Mouse (Mus musculus): ENCODE measurements around the gene Hmgcr.

Hmgcr gene

GRCm38 (mm10) chr13:96670406-96671077 is at the start of gene Hmgcr:
TSS of gene Hmgcr (minus strand) at chr13:96670936.
- DNase-seq (ENCODE audit: low read depth, low spot score), result peak; percentile 98

GRCm38 (mm10) chr13:96720003-96720402 is 49.3 kb upstream of the Hmgcr start:
- DNase-seq (ENCODE audit: low read depth, low spot score), result no peak

- DNase-seq (ENCODE audit: low read depth, low spot score), result no peak
Observed at GRCm38 (mm10) chr13:96717821-96718220, 47.1 kb upstream of the Hmgcr start.

DNA sequence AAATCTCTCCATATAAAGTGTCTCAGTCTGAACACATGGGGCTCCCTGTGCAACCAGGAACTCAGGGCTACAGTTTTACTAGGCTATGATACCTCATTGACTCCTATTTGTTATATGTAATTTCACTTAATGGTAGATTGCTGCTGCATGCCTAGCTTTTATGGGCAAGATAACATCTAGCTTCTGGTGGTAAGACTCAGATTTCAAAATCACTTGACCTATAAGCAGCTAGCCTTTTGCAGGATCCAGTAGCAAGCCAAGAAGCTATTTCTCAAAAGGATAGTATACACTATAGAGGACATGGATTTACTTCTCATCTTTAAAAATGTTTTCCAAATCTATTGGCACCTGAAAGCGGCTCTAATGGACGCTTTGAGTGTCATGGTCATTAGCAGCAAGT is 45.6 kb upstream of the Hmgcr start:
- DNase-seq (ENCODE audit: low read depth, low spot score), result no peak

DNA sequence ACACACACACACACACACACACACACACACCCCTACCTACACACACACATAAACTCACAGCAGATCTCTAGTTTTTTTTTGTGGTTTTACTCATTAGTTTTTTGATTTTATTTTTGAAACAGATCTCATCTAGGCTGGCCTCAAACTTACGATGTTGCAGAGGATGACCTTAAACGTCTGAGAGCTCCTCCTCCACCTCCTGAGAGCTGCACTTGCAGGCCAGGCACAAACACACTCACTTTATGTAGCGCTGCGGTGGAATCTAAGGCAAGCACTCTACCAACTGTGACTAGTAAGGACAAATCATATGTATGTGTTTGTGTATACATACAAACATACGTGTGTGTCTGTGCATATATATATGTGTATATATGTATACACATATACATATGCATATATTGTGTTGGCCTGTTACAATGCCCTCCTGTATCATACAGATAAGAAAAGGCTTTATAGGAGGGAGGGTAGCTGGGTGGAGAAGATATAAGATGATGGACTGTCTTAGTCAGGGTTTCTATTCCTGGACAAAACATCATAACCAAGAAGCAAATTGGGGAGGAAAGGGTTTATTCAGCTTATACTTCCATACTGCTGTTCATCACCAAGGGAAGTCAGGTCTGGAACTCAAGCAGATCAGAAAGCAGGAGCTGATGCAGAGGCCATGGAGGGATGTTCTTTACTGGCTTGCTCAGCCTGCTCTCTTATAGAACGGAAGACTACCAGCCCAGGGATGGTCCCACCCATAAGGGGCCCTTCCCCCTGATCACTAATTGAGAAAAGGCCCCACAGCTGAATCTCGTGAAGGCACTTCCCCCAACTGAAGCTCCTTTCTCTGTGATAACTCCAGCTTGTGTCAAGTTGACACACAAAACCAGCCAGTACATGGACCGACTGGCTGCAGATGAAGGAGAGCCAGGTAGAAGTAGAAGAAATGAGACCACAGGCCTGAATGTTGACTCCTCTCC is 38.8 kb upstream of the Hmgcr start:
- DNase-seq (ENCODE audit: low read depth, low spot score), result no peak

DNA sequence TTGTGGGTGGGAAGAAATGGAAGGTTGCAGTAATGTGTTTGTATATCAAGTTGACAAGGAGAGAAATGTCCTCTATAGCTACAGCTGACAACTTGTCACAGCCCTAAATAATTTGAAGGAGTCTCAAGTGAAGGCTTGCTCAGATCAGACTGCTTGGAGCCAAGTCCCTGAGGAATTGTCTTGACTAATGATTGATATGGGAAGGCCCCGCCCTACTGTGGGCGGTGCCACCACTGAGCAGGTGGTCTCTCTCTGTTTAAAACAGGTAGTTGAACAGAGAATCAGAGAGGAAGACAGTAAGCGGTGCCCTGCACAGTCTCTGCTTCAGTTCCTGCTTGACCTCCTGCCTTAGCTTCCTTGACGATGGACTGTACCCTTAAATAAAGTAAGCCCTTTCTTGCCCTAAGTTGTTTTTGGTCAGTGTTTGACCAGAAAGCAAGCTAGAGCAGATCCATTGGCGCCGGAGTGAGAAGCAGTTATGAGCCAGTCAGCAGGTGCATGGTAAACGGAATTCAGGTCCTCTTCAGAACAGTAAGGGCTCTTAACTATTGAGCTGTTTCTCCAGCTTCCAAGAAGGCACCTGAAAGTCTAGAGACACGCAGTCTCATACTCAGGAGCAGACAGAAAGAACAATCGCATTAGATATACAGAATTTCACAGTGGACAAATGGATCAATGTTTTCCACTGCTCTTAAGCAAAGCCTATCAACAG is 32.0 kb upstream of the Hmgcr start:
- DNase-seq (ENCODE audit: low read depth, low spot score), result peak; percentile 23

DNA sequence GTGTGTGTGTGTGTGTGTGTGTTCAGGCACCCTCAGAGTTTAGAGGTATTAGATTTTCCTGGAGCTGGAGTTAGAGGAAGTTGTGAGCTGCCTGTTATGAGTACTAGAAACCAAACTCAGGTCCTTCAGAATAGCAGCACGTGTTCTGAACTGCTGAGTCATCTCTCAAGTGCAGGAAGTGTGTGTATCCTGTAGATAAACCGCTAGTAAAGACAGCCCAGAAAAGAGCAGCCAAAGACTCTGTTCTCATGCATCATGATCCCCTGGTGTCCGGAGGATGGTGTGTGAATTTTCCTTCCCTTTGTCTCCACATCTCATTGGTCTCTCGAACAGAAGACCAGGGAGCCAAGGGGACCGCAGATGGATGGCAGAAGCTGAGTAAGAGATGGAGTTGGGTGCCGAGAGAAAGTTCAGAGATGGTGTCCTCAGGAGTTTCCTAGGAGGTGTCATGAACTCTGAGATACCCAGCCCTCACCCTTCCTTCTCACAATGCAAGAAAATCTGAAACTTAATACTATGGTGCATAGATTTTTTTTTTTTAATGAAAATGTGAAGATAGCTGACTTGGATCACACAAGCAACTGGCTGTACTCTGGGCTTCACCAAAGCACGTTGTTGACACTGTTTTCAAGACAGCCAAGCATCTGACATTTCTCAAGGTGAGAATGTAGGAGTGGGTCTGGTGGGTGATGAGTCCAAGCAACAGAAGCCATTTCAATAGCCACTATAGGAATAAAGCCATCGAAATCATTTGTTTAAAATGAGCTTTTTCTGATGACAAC is 27.3 kb upstream of the Hmgcr start:
- DNase-seq (ENCODE audit: low read depth, low spot score), result peak; percentile 28

GRCm38 (mm10) chr13:96695428-96695827 is 24.7 kb upstream of the Hmgcr start:
- DNase-seq (ENCODE audit: low read depth, low spot score), result no peak

GRCm38 (mm10) chr13:96689901-96690300 is 19.2 kb upstream of the Hmgcr start:
- DNase-seq (ENCODE audit: low read depth, low spot score), result no peak

- DNase-seq (ENCODE audit: low read depth, low spot score), result no peak
Observed at GRCm38 (mm10) chr13:96687261-96687660, 16.5 kb upstream of the Hmgcr start.

GRCm38 (mm10) chr13:96684779-96685178 is 14.0 kb upstream of the Hmgcr start:
- no peak for DNase-seq (ENCODE audit: low read depth, low spot score)

- DNase-seq (ENCODE audit: low read depth, low spot score), result no peak
Observed at GRCm38 (mm10) chr13:96681088-96681620, 10.4 kb upstream of the Hmgcr start.

GRCm38 (mm10) chr13:96680163-96681087 is 9.7 kb upstream of the Hmgcr start:
- DNase-seq (ENCODE audit: low read depth, low spot score), result no peak

GRCm38 (mm10) chr13:96678616-96679015 is 7.9 kb upstream of the Hmgcr start:
- DNase-seq (ENCODE audit: low read depth, low spot score), result no peak

GRCm38 (mm10) chr13:96677071-96677470 is 6.3 kb upstream of the Hmgcr start:
- DNase-seq (ENCODE audit: low read depth, low spot score), result no peak

DNA sequence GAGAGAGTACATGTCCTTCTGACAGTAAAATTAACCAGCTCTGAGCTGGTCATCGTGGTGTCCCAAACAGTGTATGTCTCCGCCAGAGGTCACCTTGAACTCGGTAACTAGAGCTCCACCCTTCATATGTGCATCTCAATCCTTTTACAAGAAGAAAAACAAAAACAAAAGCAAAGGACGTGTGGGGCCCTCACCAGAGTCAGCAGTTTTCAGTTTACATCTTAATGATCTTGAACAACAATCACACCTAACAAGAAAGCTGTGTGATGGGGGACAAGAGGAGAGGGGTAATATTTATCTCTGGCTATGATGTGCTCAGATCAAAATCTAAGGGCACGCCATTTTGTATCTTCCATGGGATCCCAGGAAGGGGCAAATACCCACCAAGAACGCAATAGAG is 5.0 kb upstream of the Hmgcr start:
- peak; percentile 42 for DNase-seq (ENCODE audit: low read depth, low spot score)

DNA sequence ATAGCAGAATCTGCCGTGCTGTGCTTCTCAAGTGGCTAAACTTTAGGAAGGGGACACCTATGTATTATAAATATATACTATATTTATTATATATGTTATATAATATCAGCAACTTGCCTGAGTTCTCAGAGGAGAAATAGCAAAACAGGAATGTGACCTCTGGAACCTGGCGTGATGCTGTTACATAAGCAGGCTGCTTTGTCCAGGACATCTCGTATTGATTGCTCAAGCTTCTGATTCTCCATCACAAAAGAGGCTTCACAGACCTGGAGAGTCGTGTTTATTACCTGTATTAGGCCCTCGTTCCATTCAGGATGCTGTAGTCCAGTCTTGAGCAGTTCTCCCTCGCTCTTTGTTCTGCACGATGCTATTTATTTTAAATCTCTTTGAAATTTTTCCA is 3.1 kb upstream of the Hmgcr start:
- DNase-seq (ENCODE audit: low read depth, low spot score), result peak; percentile 81

DNA sequence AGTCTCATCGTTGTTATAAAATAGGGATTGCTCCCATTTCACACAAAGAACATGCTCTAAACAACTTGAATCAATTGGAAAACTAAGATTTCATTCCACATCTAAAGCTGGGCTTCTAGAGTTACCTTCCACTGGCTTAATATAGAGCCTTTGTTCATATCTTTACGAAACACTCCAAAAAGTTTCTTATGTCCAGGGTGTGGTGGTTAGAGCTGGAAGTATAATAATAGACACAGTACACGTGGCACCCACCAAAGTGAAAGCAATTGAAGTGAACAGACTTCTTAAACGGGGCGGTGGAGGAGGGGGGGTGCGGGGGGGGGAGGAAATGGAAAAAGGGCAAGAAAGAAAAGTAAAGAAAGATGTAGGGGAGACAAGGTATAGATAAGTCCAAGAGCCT is 1.5 kb upstream of the Hmgcr start:
- no peak for DNase-seq (ENCODE audit: low read depth, low spot score)

- no peak for DNase-seq (ENCODE audit: low read depth, low spot score)
Observed at GRCm38 (mm10) chr13:96671906-96672234, 1.1 kb upstream of the Hmgcr start.
